Mouse (Mus musculus) testis, postnatal 14 days (tissue): ENCODE results near the gene Ccdc81.

Source experiments
- DNase-seq: peaks from one replicate; pipeline ENCODE4 v3.0.0; 2021; ENCODE audit warnings: low spot score

Ccdc81 gene

DNA sequence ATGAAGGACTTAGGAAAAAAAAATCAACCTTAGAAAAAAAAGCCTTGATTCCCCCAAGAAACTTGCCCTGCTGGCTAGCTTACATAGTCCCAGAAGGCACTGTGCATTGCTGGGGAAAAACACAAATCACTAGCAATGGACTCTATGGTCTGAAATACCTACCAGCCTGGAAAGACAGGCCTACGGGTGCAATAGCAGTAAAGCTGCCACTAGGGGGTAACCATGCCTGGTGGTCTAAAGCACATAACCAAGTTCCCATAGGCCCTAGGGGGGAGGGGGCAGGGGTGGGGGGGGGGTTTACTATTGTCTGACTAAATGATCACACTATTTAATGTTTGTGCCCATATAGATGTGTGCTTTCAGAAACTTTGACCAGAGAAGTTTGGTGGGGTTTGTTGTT lies 38.7 kb downstream of the Ccdc81 start:
- DNase-seq = no peak

DNA sequence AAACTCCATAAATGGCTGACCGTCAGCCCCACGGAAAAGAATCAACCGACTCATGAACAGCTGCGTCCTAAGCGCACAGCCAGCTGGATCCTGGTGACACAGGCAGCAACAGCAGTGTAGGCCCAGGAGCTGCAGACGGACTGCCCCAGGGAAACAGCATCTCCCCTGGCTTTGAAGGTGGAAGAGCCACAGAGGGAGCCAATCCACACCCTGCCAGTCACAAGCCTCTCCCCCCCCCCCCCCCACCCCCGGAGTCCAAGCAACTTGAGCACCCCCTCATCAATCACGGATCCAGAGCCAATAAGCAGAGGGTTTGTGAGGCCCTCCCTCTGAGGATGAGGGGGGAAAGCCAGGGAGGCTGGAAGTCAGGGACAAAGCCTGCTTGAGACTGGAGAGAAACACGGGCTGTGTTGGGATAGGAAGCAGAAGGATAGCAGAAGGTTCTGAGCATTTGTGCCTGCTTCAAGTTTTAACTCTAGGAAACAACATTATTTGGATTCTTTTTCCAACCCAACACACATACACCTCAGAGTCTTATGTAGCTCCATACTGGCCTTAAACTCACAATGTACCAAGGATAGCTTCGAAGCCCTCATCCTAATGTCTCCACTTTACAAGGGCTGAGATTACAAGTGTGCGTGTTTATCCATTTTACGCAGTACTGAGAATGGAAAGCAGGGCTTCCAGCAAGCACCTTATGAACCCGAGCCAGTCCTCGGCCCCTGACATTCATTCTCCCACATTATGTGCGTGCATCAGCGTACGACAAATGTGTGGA lies 46.8 kb downstream of the Ccdc81 start:
- no peak for DNase-seq

DNA sequence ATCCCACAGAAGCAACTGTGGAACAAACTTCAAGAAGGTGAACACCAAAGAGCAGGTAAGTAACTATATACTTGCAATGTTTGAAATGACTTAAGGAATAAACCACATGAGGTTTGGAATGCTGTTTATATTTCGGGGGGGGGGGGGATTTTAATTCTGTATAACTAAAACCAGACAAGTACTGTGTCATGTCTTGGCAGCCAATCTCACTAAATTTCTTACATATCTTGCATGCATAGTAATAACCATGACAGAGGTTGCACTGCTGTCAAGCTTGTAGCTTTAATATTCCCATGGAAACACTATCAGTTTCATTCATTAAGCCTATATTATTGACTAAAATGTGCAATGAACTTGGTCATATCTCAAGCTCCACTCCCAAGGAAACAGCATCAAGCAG lies 48.2 kb downstream of the Ccdc81 start:
- DNase-seq = no peak

DNA sequence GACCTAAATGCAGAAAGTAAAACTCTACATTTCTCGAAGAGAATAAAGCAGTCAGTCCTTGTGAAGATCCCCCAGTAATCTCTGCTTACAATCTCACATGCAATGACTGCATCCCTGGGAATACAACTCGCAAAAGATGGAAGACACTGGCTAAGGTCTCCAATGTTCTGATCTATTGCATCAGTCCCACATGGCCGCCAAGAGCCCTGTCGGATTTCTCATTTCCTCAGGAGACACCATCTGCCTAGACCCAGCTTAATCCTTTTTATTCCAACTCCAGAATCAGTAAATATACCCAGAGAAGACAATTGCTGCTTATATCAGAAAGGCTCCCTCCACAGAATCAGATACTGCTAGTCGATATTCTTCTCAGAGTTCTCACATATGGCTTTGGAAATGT lies 50.3 kb downstream of the Ccdc81 start:
- DNase-seq = no peak

DNA sequence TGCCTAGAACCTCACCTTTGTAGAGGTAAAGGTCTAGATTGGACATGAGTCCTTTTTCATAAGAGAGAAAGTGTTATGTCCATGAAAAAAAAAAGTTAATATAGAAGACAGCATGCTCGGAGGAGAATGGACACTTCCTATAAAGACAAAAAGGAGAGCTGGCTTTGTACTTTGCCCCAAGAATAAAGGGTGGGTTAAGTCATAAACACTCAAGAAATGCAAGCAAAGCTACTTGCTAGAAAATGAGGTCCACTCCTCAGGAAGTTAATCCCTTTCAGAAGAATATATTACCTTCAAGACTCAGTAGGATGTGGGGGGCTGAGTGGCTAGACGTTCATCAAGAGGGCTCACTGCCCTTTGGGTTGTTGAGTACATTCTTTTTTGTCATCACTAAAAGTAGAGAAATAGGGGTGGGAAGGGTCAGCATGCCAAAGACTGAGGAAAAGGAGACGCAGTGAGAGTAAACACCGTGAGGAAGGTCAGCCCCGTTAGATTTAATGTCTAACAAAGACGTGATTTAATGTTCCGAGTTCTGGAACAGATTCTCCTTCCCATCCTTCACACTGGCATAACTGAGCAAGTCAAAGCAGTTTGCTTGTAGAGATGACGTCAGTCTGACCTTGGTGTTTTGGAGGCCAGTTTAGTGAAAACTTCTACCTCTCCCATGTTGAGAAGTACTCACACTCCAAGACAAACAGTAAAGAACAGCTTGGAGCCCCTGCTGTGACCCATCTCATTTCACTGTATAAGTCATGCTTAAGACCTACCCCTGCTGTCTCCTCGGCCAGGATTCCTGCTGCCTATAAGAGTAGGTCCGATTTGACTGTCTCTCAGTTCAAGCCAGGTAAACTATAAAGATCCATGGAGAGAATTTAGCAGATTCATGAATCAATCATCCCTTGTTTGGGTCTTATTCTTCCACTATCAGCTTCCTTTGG lies 51.0 kb downstream of the Ccdc81 start:
- no peak for DNase-seq

DNA sequence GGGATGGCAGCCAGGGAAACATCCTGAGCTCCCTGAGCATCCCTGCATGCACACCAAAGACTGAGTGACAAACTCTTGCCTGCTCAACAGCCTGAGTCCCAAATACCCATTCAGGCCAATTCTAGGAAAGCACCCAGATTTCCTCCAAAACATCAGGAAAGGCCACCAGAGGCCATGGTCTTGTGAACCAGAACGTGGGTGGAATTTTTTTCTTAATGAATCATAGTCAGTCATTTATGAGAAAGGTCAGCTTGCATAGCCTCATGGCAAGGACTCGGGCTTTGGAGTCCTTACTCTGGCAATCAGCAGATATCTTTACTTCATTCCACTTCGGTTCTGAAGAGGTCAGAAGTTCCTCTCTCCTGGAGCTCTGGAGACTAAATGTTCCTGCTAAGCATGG lies 52.9 kb downstream of the Ccdc81 start:
- no peak for DNase-seq

DNA sequence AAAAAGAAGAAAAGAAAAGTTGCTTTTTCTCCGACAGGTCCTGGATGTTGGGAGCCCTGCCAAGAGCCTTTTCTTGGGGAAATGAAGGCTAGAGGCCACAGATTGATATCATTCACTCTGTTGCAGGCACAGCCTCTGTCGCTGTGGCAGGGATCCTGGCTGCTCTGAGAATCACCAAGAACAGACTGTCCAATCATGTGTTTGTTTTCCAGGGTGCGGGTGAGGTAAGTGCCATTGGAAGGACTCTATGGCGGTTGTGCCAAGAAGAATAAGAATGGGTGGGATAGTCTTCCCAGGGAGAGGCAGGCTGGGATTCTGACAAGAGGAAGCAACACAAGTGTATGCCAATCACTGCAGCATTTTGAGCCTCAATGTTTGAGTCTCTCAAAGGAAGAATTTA lies 57.8 kb downstream of the Ccdc81 start:
- no peak for DNase-seq

DNA sequence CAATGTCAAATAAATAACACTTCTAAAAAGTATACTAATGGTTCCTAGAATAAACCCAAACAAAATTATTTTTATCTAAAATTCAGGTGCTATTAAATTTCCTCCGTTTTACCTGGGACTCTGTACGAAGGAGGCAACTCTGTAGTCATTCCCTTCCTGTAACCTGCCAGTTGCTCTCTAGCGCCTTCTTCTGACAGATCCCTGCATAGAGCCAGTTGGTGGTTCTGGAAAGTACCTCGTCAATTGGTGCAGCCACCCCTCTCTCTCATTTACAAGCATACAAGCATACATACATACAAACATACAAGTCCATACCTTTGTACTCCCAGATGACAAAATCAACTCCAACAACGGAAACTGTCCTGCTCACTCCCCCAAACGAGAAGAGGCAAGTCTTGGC lies 59.9 kb downstream of the Ccdc81 start:
- no peak for DNase-seq

DNA sequence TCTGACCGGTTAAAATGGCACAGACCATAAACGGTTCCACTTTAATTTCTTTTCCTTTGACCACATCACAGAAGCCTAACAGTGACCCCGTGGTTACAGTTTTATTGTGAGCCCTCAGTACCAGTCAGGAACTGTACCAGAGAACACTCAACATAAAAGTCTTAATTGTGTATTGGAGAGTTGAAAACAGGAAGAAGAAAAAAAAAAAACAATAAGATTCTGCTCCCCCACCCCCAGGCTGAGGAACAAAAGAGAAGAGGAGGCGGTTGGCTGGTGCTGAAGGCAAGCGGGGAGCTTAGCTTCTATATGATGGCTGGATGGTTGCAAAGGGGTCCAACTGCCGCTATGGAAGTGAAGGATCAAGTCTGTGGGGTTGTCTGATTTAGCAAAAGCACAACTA lies 60.3 kb downstream of the Ccdc81 start:
- no peak for DNase-seq

DNA sequence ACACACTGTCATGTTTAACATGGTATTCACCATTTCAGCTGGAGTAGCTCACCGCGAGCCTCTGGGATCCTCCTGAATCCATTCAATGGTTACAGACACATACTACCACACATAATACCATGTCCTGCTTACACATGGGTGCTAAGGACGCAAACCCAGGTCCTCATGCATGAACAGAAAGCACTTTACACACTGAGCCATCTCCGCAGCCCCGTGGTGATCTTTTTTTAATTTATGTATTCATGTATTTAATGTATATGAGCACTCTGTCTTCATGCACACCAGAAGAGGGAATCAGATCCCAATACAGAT lies 61.1 kb downstream of the Ccdc81 start:
- DNase-seq = no peak

DNA sequence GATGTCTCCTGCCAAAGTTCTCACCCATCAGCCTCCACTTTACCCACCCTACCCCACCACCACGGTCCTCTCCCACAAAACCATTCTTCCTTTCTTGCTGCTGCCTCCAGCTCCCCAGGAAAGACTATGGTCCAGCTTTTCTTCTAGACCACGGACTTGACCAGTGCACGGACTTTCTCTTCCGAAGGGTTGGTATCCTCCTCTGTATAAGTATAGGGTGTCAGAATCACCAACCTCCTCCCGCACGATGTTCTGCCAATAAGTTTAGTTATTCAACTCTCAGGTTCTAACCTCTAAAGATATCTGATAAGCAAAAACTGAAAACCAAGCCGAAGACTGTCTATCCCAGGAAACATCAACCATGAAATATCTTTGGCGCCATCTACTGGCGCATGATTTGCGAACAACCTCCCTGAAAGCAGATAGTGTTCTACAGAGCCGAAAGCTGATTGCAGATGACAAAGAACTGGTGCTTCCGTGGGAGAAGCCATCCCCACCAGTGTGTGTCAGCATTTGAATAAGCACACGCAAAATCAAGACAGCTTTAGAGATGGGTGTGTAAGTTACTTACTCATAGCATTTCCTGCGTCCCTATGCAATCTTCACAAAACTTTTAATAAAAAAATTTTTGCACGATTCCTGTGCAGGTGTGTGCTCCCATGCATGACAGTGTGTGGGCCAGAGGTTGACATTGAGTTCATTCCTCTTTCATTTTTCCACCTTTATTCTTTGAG lies 61.6 kb downstream of the Ccdc81 start:
- DNase-seq = peak; percentile 46

DNA sequence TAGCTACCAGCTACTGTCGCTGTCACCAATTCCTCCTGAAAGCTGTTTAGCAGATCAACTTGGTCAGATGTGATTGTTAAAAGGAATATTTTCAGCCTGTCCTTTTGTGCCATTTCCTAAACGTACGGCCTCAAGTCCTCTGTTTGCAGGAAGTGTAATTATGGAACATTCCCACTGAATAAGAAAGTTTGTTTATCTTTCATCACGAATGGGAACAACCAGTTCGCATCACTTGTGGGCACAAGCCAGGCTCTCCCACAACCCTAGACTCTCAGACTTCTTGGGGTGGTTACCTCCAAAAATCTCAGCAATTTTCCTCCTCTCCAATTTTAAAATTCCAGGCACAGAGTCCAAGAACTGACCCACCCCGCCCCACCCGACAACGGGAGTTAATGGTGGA lies 63.7 kb downstream of the Ccdc81 start:
- DNase-seq = no peak

DNA sequence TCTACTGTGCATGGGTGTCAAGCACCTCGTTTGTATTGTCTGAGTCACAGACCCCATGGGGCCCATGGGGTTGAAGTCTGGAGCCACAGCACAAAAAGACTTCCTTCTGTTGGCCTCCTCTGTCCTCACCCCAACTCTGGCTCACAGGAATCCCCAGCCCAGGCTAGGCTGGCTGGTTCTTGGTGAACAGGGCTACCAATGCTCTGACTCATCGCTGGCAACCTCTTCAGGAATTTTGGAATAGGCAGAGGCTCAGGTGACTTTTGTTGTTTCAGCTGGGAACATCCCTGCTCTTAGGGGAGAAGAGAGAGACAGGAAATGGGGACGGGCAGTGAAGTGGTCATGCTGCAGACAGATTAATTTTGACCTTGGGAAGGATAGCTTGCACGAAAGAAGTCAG lies 65.6 kb downstream of the Ccdc81 start:
- DNase-seq = no peak

DNA sequence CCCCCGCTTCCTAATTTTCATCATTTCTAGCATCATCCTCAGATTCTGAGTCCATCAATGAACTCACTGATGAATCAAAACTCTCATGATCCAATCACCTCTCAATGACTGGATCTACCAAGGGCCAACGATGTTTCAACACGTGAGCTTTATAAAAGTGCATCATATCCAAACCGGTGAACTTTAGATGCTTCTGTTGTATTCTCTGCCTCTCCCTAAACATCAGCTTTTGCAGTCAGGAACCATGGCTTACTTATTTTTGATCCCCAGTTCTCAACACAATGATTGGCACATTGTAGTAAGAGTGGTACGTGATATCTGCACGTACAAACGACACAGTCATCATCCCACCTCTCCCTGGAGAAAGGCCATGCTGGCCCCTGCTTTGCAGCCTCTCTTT lies 66.8 kb downstream of the Ccdc81 start:
- DNase-seq = no peak

DNA sequence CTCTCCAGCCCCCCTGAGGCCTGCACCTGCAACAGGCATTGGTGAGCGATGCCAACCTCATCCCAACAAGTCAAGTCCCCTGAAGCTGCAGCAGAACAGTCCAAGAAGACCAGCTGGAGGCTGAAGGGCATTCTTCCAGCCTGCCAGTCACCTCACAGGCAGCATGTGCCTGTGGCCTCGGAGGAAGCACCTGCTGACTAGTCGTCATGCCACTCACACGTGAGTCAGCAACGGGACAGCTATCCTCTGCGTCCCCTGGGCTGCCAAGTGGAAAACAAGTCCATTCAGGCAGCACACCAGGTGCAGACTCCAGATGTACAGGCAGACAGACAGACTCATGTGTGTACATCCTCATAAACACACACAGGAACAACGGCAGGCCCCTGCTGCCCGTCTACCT lies 67.9 kb downstream of the Ccdc81 start:
- DNase-seq = no peak

DNA sequence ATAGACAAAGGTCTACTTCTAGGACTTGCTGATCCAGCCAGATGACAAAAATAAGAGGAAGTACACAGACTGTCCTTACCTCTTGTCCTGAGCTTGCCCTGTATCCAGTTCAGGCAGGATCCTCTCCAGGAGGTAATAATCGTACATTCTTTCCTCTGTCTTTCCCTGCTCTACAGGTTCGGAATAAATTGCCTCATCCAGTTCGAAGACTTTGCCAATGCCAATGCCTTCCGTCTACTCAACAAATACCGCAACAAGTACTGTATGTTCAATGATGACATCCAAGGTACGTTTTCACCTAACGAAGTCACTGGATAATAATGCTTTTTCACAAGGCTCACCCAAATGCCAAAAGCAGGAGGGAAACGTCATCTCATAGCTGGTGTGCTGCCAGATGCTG lies 69.9 kb downstream of the Ccdc81 start:
- DNase-seq = no peak

DNA sequence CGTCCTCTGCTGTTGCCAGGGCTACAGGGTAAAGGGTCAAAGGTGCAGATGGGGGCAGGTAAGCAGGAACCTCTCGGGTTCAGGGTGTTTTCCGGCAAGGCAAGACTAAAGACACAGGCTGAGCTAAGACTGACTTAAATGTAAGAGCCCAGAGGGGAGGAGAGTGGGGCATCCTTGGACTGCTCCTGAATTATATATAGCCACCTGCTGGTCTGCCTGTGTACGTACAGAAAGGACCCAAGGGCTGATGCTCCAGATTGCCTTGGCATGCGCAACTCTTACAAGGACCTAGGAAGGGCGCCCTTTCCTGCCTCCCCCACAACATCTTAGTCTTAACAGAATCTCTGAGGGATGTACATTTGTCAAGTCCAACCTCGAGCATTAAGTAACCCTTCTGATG lies 74.2 kb downstream of the Ccdc81 start:
- DNase-seq = no peak

DNA sequence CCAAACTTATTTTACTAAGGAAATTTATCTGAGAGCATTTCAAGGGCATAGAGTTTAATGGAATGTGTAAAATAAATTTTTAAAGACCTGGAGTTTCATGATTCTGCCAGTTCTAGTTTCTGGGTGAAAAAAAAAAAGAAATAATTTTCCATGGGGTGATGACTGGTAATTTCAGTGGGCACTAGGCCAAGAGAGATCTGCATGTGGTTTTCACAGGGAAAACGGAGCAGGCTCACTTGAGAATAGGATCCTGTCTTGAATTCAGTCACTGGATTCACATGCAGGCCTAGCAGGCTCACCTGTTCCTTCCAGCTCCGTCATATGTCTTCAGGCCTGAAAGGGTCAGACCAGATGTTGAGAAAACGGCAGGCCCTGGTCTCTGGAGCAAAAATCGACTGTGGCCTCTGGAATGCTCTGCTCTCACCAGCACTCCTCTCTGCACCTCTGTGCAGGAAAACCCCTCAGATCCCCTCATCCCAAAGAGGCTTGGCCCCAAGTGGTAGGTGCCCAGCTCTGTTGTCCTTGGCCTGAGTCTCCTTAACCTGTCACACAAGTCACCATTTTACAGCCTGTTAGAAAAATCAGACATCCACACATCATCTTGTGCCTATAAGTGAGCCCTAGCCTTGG lies 74.9 kb downstream of the Ccdc81 start:
- DNase-seq = no peak
